Mouse (Mus musculus): ENCODE measurements around the gene Plppr4. TPM values are rescaled to one million over a fixed set of nuclear protein-coding genes. Genes with fewer than 3 reads are reported as not detected.
A peak's percentile ranks its signal among the peaks of the same experiment; 100 is the strongest.

Gene Plppr4
- 27.1 and 30.3 TPM in 2 replicates for polyA plus RNA-seq (2015; fragmentation: Nextera tagmentation; extraction: Ambion mirVana)

- Histone ChIP-seq H3K27ac (replicated peaks) (peak within 1 kb of the TSS; percentile 90), H3K9me3 (no peaks in the 10 kb centered on the region), H3K27me3 (no peaks in the 10 kb centered on the region), H3K9ac (peak within 1 kb of the TSS; percentile 75), H3K4me2 (peak within 1 kb of the TSS; percentile 78), H3K4me3 (peak within 1 kb of the TSS; percentile 77), H3K36me3 (no peaks in the 10 kb centered on the region), H3K4me1 (replicated peaks) (peaks cover 8% of the 10 kb centered on the region)
- no peak for ATAC-seq (ENCODE audit: low FRiP score, low read depth)
- WGBS, result 22% methylated on average over 5 of the region's 5 CpGs
Observed at GRCm38 (mm10) chr3:117360528-117360927, at the start of gene Plppr4. Gene Plppr4, minus strand, starts transcription at chr3:117360876.

GRCm38 (mm10) chr3:117405821-117406220, 45.1 kb upstream of the Plppr4 start:
- Histone ChIP-seq H3K4me3 (no peak overlapping the region), H3K27ac (replicated peaks) (no peak overlapping the region), H3K36me3 (no peaks in the 10 kb centered on the region), H3K4me1 (replicated peaks) (no peaks in the 10 kb centered on the region), H3K4me2 (no peak overlapping the region), H3K9me3 (no peaks in the 10 kb centered on the region), H3K9ac (no peak overlapping the region), H3K27me3 (no peaks in the 10 kb centered on the region)
- ATAC-seq (ENCODE audit: low FRiP score, low read depth), result no peak
- WGBS, result 79% methylated on average over 2 of the region's 2 CpGs

- no peaks in the 10 kb centered on the region for H3K36me3 ChIP-seq
- no peak overlapping the region for H3K27ac ChIP-seq (replicated peaks)
- no peaks in the 10 kb centered on the region for H3K27me3 ChIP-seq
- WGBS, result 85% methylated on average over 3 of the region's 3 CpGs
- H3K9ac ChIP-seq, result no peak overlapping the region
- no peak overlapping the region for H3K4me3 ChIP-seq
- no peaks in the 10 kb centered on the region for H3K9me3 ChIP-seq
- ATAC-seq (ENCODE audit: low FRiP score, low read depth), result no peak
- H3K4me1 ChIP-seq (replicated peaks), result no peaks in the 10 kb centered on the region
- no peak overlapping the region for H3K4me2 ChIP-seq
Observed at GRCm38 (mm10) chr3:117403740-117404139, 43.1 kb upstream of the Plppr4 start.

- 97% methylated on average over 1 of the region's 1 CpGs for WGBS
- peaks cover under 1% of the 10 kb centered on the region; the same call in 1 of the 2 replicates for H3K4me1 ChIP-seq (replicated peaks)
Observed at GRCm38 (mm10) chr3:117366041-117366440, 5.4 kb upstream of the Plppr4 start.

GRCm38 (mm10) chr3:117359686-117360521, 772 bp downstream of the Plppr4 start:
- Histone ChIP-seq H3K27me3 (no peaks in the 10 kb centered on the region), H3K9me3 (no peaks in the 10 kb centered on the region), H3K4me3 (peak overlapping the region; percentile 77), H3K9ac (peak overlapping the region; percentile 75), H3K36me3 (no peaks in the 10 kb centered on the region), H3K4me2 (peak overlapping the region; percentile 78), H3K4me1 (replicated peaks) (peaks cover 8% of the 10 kb centered on the region), H3K27ac (replicated peaks) (peak overlapping the region; percentile 90)
- ATAC-seq (ENCODE audit: low FRiP score, low read depth), result peak; percentile 90
- 2% methylated on average over 45 of the region's 46 CpGs for WGBS

More at GRCm38 (mm10) chr3:117366041-117366440, 5.4 kb upstream of the Plppr4 start:
- Histone ChIP-seq H3K9me3 (no peaks in the 10 kb centered on the region), H3K4me3 (no peak overlapping the region), H3K27me3 (no peaks in the 10 kb centered on the region), H3K27ac (replicated peaks) (no peak overlapping the region), H3K4me2 (no peak overlapping the region), H3K9ac (no peak overlapping the region), H3K36me3 (no peaks in the 10 kb centered on the region)
- no peak for ATAC-seq (ENCODE audit: low FRiP score, low read depth)

- Histone ChIP-seq H3K36me3 (no peaks in the 10 kb centered on the region), H3K27me3 (no peaks in the 10 kb centered on the region), H3K4me2 (peak overlapping the region; percentile 78), H3K4me3 (peak overlapping the region; percentile 77), H3K4me1 (replicated peaks) (peaks cover 8% of the 10 kb centered on the region), H3K27ac (replicated peaks) (peak overlapping the region; percentile 90), H3K9ac (peak overlapping the region; percentile 75), H3K9me3 (no peaks in the 10 kb centered on the region)
- peak; percentile 25 for ATAC-seq (ENCODE audit: low FRiP score, low read depth)
- WGBS, result 65% methylated on average over 5 of the region's 5 CpGs
Observed at GRCm38 (mm10) chr3:117358981-117359628, 1.6 kb downstream of the Plppr4 start.

- WGBS, result 79% methylated on average over 3 of the region's 3 CpGs
- no peak overlapping the region for H3K27ac ChIP-seq (replicated peaks)
- no peak overlapping the region for H3K4me3 ChIP-seq
- no peak overlapping the region for H3K9ac ChIP-seq
- H3K36me3 ChIP-seq, result no peaks in the 10 kb centered on the region
- H3K4me1 ChIP-seq (replicated peaks), result peaks cover 8% of the 10 kb centered on the region
- no peak overlapping the region for H3K4me2 ChIP-seq
- ATAC-seq (ENCODE audit: low FRiP score, low read depth), result no peak
- H3K9me3 ChIP-seq, result no peaks in the 10 kb centered on the region
- no peaks in the 10 kb centered on the region for H3K27me3 ChIP-seq
Observed at GRCm38 (mm10) chr3:117357367-117357766, 3.3 kb downstream of the Plppr4 start.

- Histone ChIP-seq H3K4me2 (no peak overlapping the region), H3K4me1 (replicated peaks) (no peaks in the 10 kb centered on the region), H3K36me3 (no peaks in the 10 kb centered on the region), H3K27ac (replicated peaks) (no peak overlapping the region), H3K4me3 (no peak overlapping the region), H3K9ac (no peak overlapping the region), H3K9me3 (no peaks in the 10 kb centered on the region), H3K27me3 (no peaks in the 10 kb centered on the region)
- 82% methylated on average over 2 of the region's 2 CpGs for WGBS
- ATAC-seq (ENCODE audit: low FRiP score, low read depth), result no peak
Observed at GRCm38 (mm10) chr3:117353940-117354339, 6.7 kb downstream of the Plppr4 start.

- no peaks in the 10 kb centered on the region for H3K27me3 ChIP-seq
- no peak overlapping the region for H3K9ac ChIP-seq
- H3K36me3 ChIP-seq, result no peaks in the 10 kb centered on the region
- no peak overlapping the region for H3K4me2 ChIP-seq
- H3K4me1 ChIP-seq (replicated peaks), result no peaks in the 10 kb centered on the region
- H3K27ac ChIP-seq (replicated peaks), result no peak overlapping the region
- H3K9me3 ChIP-seq, result no peaks in the 10 kb centered on the region
- no peak overlapping the region for H3K4me3 ChIP-seq
- ATAC-seq (ENCODE audit: low FRiP score, low read depth), result peak; percentile 45; the same call in 1 of the 2 replicates
- 55% methylated on average over 1 of the region's 1 CpGs for WGBS
Observed at GRCm38 (mm10) chr3:117346351-117346750, 14.3 kb downstream of the Plppr4 start.

- WGBS, result 94% methylated on average over 10 of the region's 10 CpGs
- no peak overlapping the region for H3K4me2 ChIP-seq
- no peaks in the 10 kb centered on the region for H3K9me3 ChIP-seq
- H3K27ac ChIP-seq (replicated peaks), result no peak overlapping the region
- no peak overlapping the region for H3K9ac ChIP-seq
- H3K36me3 ChIP-seq, result peaks cover 3% of the 10 kb centered on the region; the same call in 1 of the 2 replicates
- no peak overlapping the region for H3K4me3 ChIP-seq
- H3K27me3 ChIP-seq, result no peaks in the 10 kb centered on the region
- H3K4me1 ChIP-seq (replicated peaks), result no peaks in the 10 kb centered on the region
- no peak for ATAC-seq (ENCODE audit: low FRiP score, low read depth)
Observed at GRCm38 (mm10) chr3:117331502-117331901, 29.2 kb downstream of the Plppr4 start.

GRCm38 (mm10) chr3:117329485-117329884, 31.2 kb downstream of the Plppr4 start:
- ATAC-seq (ENCODE audit: low FRiP score, low read depth), result no peak
- 80% methylated on average over 6 of the region's 6 CpGs for WGBS
- H3K4me2 ChIP-seq, result no peak overlapping the region

GRCm38 (mm10) chr3:117326551-117326950, 34.1 kb downstream of the Plppr4 start:
- no peaks in the 10 kb centered on the region for H3K4me1 ChIP-seq (replicated peaks)
- no peak overlapping the region for H3K9ac ChIP-seq
- H3K27ac ChIP-seq (replicated peaks), result no peak overlapping the region
- H3K36me3 ChIP-seq, result peaks cover 24% of the 10 kb centered on the region
- H3K27me3 ChIP-seq, result no peaks in the 10 kb centered on the region
- ATAC-seq (ENCODE audit: low FRiP score, low read depth), result no peak
- no peak overlapping the region for H3K4me2 ChIP-seq
- H3K4me3 ChIP-seq, result no peak overlapping the region
- no peaks in the 10 kb centered on the region for H3K9me3 ChIP-seq
- WGBS, result 89% methylated on average over 5 of the region's 5 CpGs

More at GRCm38 (mm10) chr3:117329485-117329884, 31.2 kb downstream of the Plppr4 start:
- no peak overlapping the region for H3K4me3 ChIP-seq
- peaks cover 7% of the 10 kb centered on the region for H3K36me3 ChIP-seq
- H3K27me3 ChIP-seq, result no peaks in the 10 kb centered on the region
- H3K4me1 ChIP-seq (replicated peaks), result no peaks in the 10 kb centered on the region
- H3K9ac ChIP-seq, result no peak overlapping the region
- H3K27ac ChIP-seq (replicated peaks), result no peak overlapping the region
- H3K9me3 ChIP-seq, result no peaks in the 10 kb centered on the region

All from hindbrain, embryonic 15.5 days (tissue).